Mouse (Mus musculus) layer of hippocampus, adult 2 months (tissue): ENCODE measurements around the gene Ppp1r13b. TPM values are rescaled to one million over a fixed set of nuclear protein-coding genes. Genes with fewer than 3 reads are reported as not detected.
A peak's percentile ranks its signal among the peaks of the same experiment; 100 is the strongest.

Source experiments
- DNase-seq, 2 experiments: peaks; one replicate each; pipeline ENCODE4 v3.0.0; 2022; ENCODE audit warnings: low spot score in 2 of 2
- H3K27ac ChIP-seq: fragments of 200-600 bp; 2 replicates; pipeline ENCODE4 v1.8.1; 2022
- H3K4me3 ChIP-seq: fragments of 200-600 bp; 2 replicates; pipeline ENCODE4 v1.8.1; 2022; ENCODE audit warnings: mild to moderate bottlenecking
- CTCF ChIP-seq: fragments of 200-600 bp; conservative IDR thresholded peaks from 2 replicates; pipeline ENCODE4 v1.8.1; 2022; ENCODE audit warnings: antibody characterized with exemption, mild to moderate bottlenecking, moderate library complexity
- total RNA-seq, 2 experiments: library from RNA; stranded (reverse); gene quantifications; 2 replicates each; pipeline ENCODE4 v1.2.3; 2021

Gene Ppp1r13b
- total RNA-seq, 2 experiments from 2014 or later = 101 to 106 TPM

DNA sequence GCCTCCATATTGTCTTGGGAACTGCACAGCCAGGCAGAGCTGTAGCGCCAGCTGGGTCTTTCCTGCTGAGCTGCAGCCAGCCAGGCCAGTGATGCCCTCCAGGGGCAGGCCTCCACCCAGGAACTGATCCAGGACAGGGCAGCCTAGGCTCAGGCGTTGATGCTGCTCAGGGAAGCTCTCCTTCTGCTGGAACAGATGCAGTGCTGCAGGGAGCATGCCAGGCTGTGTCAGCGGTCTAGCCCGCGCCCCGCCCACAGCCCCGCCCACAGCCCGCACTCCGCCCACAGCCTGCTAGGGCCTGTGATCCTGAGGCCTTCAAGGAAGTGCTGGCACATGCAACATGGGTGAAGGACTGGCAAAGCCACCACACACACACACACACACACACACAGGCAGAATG lies 98.1 kb downstream of the Ppp1r13b start:
- TF ChIP-seq CTCF = peak; percentile 58
- DNase-seq = peak; percentile 54 to 68
- Histone ChIP-seq H3K4me3 (peak overlapping the region; percentile 38), H3K27ac (peak overlapping the region; percentile 93)

DNA sequence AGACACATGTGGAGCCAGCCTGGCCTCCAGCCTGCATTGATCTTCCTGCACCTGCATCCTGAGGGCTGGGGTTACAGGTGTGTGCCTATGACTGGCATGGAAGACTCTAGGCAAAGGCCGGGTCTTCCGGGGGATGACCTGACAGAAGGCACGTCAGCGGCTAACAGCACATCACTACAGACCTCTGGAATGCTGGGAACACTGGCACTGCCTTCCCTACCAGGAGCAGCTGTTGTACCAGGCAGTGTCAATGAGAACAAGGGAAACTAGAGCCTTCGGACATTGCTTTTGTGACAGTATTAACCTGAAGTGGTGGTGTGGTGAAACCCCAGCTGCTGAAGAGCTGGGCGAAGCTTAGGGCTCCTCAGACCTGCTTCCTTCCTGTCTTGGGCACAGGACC lies 99.1 kb downstream of the Ppp1r13b start:
- Histone ChIP-seq H3K4me3 (peak overlapping the region; percentile 38; the same call in 1 of the 2 replicates), H3K27ac (peak overlapping the region; percentile 93)
- no peak for TF ChIP-seq CTCF
- DNase-seq = no peak

- no peak for TF ChIP-seq CTCF
- H3K27ac ChIP-seq = no peak overlapping the region
- no peak for DNase-seq
- H3K4me3 ChIP-seq = no peak overlapping the region
These were observed 104.4 kb downstream of the Ppp1r13b start for GRCm38 (mm10) chr12:111803538-111803937.

DNA sequence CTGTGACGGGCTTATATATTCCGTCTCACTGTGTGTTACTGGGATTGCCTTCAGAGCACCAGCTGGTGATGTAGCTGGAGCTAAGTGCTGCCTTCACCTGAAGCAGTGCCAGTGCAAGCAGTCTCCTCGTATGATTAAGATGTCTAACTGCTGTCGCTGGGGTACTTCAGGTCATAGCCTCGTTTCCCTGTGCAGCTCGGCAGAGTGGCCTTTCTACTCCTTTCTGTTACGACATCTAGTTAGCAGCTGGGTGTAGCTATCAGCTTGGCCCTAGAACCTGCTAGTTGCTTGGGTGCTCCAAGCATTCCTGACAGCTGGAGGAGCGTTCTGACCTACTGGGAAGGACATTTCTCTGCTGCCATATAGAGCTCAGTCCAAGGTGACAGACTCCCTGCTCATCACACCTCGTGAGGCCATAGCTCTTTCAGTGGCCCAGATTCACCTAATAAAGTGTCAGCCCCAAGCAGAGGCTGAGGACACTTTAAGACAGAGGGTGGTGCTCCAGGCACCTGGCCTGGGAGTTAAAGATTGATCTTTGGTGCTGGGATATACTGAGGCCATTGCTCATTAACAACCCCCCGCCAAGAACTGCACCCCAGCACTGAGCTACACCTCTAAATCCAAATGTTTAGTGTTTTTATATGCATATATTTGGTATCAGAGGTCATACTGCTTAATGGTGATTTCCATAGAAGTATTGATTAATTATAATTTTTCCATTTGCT lies 107.3 kb downstream of the Ppp1r13b start:
- TF ChIP-seq CTCF = no peak
- no peak for DNase-seq
- Histone ChIP-seq H3K4me3 (no peak overlapping the region), H3K27ac (no peak overlapping the region)

DNA sequence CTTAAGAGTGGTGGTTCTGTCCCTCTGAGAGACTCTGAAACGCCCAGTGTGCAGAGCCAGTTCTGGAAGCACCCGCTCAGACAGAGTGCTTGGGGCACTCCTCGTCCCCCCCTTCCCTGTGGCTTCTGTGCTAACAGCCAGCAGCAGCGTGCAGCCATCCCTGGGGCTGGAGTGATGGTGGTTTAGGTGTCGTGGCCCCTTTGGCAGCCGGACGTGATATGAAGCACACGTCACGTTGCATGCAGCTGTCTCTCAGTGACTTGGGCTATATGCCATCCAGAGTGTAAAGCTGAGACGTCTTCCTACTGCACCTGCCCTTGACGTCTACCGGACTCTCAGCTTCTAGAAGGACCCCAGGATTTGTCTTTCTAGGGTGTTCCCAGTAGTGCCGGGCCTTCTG lies 109.4 kb downstream of the Ppp1r13b start:
- no peak for DNase-seq
- no peak overlapping the region for H3K4me3 ChIP-seq
- no peak overlapping the region for H3K27ac ChIP-seq
- TF ChIP-seq CTCF = no peak

DNA sequence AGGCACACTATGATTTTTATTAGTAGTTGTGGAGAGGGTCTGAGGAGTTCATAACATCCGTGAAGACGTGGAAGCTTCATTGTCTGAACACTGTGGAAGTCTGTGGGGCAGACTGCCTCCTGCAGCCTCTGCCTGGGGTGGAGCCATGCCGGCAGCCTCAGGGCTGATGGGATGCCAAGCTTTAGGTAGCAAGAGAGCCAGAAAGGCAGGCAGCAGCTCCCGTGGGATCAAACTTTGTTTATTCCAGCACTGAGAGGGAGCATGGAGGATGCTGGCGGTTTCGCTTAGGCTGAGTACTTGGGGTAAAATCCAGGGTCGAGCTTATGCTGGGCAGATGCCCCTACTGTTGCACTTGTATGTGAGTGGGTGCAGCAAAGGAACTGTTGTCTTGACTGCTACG lies 110.7 kb downstream of the Ppp1r13b start:
- no peak for TF ChIP-seq CTCF
- H3K27ac ChIP-seq = 0 out of 2 replicates have a peak overlapping the region, but pooled peaks have one; percentile 18
- no peak overlapping the region for H3K4me3 ChIP-seq
- no peak for DNase-seq

DNA sequence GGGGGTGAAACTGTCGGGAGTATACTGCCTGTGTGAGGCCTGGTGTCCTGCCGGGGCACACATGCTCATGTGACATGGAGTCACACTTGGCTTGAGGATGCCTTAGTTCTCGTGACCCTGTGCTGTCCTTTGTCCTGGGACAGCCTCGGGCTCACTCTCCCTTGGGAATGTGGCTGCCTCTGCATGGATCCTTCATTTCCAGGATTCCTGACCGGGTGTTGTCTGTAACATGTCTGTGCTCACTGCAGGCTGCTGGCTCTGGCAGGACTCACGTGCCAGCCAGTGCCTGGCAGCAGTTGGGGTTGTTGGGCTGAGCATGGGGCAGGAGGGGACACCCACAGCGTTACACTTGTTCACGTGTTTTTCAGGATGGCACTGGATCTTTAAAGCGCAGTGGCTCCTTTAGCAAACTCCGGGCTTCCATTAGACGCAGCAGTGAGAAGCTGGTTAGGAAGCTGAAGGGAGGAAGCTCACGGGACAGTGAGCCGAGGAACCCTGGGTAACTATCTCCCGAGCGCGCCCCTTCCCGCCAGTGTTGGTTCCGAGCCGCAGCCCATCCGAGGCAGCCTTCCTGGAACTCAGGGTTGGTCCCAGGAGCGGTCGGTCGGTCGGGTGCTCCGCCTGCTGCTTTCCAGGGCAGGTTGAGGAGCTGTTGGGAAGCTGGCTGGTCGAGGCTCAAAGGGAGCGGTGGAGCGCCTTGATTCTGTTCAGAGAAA lies 112.6 kb downstream of the Ppp1r13b start:
- DNase-seq = no peak
- Histone ChIP-seq H3K4me3 (no peak overlapping the region), H3K27ac (peak overlapping the region; percentile 75)
- TF ChIP-seq CTCF = no peak

GRCm38 (mm10) chr12:111794526-111795179 lies 113.3 kb downstream of the Ppp1r13b start:
- no peak for TF ChIP-seq CTCF
- no peak for DNase-seq
- Histone ChIP-seq H3K27ac (peak overlapping the region; percentile 75), H3K4me3 (no peak overlapping the region)

DNA sequence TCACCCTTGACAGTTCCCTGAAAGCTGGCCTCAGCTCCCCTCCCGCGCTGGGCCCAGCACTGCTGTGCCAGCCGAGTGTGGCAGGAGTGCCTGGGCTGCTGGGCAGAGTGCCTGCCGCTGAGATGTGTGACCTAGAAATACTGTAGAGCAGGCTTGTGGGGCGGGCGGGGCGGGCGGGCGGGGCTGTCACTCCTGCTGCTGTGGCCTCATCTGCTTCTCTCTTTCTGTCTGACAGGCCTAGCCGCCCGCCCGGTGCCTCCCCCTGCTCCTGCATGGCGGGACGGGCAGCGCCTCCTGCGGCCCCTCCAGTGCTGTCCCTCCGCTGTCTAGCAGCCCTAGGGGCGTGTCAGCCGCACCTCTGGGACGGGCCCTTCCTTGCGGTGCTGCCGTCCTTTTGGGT lies 113.8 kb downstream of the Ppp1r13b start:
- Histone ChIP-seq H3K27ac (peak overlapping the region; percentile 75), H3K4me3 (no peak overlapping the region)
- DNase-seq = peak in 1 of 2 experiments; percentile 37
- no peak for TF ChIP-seq CTCF

DNA sequence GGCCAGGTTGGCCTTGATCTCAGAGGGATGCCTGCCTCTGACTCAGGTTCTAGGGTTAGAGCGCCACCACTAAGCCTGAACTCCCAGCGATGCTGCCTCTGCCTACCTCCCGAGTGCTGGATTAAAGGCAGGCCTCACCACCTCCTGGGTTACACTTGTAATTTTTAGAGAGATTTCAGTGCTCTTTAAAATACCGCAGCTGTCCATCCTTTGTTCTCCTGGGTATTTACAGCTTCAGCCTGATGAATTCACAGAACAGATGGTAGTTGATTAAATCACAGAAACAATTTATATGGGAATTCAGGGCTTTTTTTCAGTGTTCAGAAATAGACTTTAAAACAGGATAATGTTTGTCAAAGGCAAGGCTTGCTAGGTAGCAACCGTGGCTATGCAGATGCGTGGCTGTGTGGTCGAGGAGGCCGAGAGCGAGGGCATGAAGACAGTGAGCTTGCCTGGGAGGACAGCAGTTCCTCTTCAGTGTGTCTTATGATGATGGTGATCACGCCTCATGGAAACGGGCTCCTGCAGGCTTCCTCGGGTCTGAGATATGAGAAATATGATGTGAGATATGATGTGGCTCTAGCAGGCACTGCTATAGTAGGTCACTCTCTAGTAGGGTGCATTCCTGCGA lies 116.3 kb downstream of the Ppp1r13b start:
- no peak for TF ChIP-seq CTCF
- Histone ChIP-seq H3K4me3 (no peak overlapping the region), H3K27ac (peak overlapping the region; percentile 83)
- DNase-seq = no peak

- no peak overlapping the region for H3K4me3 ChIP-seq
- no peak for TF ChIP-seq CTCF
- no peak for DNase-seq
- H3K27ac ChIP-seq = peak overlapping the region; percentile 83
These were observed 117.3 kb downstream of the Ppp1r13b start for GRCm38 (mm10) chr12:111790631-111791030.

- peak overlapping the region; percentile 83; the same call in 1 of the 2 replicates for H3K27ac ChIP-seq
- no peak for DNase-seq
- H3K4me3 ChIP-seq = no peak overlapping the region
- no peak for TF ChIP-seq CTCF
These were observed 117.8 kb downstream of the Ppp1r13b start for GRCm38 (mm10) chr12:111790090-111790489.

DNA sequence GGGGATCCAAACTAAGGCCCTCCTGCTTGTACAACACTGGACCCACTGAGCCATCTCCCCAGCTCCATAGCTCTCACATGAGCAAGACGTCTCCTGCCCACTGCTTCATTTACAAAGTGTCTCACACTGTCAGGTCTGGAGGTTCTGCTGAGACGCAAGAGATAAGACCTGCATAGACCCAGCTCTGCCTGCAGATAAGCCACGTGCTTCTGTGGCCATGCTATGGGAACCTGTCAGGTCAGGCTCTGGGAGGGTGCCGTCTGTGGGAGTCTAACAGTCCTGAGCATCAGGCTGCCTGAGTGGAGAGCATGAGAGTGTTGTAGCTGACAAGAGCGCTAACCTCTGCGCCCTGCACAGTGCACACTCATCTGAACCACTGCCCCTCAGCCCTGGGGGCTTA lies 120.9 kb downstream of the Ppp1r13b start:
- TF ChIP-seq CTCF = no peak
- Histone ChIP-seq H3K27ac (no peak overlapping the region), H3K4me3 (no peak overlapping the region)
- DNase-seq = no peak
